Mouse (Mus musculus): Measurements from ENCODE around the gene Selenov. TPM values are rescaled to one million over a fixed set of nuclear protein-coding genes. Genes with fewer than 3 reads are reported as not detected.

Gene Selenov
- polyA plus RNA-seq, 1 experiment from 2014 or later: not detected

DNA sequence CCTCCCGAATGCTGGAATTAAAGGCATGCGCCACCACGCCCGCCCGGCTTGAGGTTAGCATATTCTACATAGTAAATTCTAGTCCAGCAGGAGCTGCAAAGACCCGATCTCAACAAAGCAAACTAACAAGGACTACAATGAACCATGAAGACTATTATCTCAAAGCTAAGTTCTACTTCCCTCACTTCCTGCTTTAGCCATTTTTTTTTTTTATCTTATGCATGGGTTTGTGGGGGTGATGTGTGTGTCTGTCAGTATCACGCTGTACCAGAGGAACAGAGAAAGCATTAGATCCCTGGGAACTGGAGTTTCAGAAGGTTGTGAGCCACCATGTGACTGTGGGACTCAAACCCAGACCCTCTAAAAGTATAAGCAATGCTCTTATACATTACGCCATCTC lies 34.3 kb upstream of the Selenov start:
- H3K4me2 ChIP-seq: no peak overlapping the region
- 94% methylated on average over 8 of the region's 8 CpGs for WGBS (ENCODE audit: insufficient replicate concordance)
- no peak overlapping the region for H3K9ac ChIP-seq (ENCODE audit: low read depth, low read length)
- ATAC-seq (replicated peaks; ENCODE audit: insufficient number of reproducible peaks, low FRiP score, low TSS enrichment): no peak
- peaks cover 65% of the 10 kb centered on the region for H3K36me3 ChIP-seq (ENCODE audit: control insufficient read depth, insufficient read depth, low read length)
- no peak overlapping the region for H3K27ac ChIP-seq (ENCODE audit: low read depth, low read length)
- no peak overlapping the region for H3K4me3 ChIP-seq (ENCODE audit: low read depth, low read length)
- no peaks in the 10 kb centered on the region for H3K27me3 ChIP-seq (ENCODE audit: control insufficient read depth, insufficient read depth, low read length)
- H3K9me3 ChIP-seq (replicated peaks; ENCODE audit: control insufficient read depth, low read length): no peaks in the 10 kb centered on the region
- H3K4me1 ChIP-seq (ENCODE audit: control insufficient read depth, insufficient read depth, low read length): no peaks in the 10 kb centered on the region

DNA sequence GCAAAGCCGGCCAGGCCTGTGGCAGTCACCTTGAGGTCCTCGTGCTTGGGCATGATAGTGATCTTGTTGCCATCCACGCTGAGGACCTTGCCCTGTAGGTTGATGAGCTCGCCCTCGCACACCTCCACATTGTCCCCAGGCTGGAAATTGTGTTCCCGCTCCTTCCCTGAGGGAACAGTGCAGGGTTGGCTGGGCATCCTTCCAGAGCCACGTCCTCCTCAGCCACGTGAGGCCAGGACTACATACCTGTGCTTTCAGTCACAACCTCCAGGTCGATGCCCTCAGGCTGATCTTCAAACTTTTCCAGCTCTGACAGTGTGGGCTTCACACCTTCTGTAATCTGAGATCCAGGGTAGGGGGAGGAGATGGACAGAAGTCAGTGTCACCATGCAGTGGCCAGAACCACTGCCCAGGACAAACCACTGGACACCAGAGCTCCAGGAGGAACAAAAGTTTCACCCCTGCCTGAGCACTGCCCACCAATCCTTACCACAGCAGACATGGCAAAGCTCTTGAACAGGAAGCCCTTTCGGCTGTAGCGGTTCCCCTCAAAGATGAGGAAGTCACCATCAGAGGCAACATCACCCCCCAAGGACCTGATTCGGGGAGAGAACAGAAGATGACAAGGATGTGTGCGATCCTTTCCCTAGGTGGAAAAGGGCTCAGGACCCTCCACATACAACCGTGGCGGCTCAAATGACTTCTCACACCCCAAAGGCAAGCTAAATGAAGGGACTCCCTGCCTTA lies 31.2 kb upstream of the Selenov start:
- H3K4me2 ChIP-seq: no peak overlapping the region
- H3K4me3 ChIP-seq (ENCODE audit: low read depth, low read length): no peak overlapping the region
- no peaks in the 10 kb centered on the region for H3K27me3 ChIP-seq (ENCODE audit: control insufficient read depth, insufficient read depth, low read length)
- H3K9me3 ChIP-seq (replicated peaks; ENCODE audit: control insufficient read depth, low read length): no peaks in the 10 kb centered on the region
- H3K9ac ChIP-seq (ENCODE audit: low read depth, low read length): no peak overlapping the region
- peaks cover 64% of the 10 kb centered on the region for H3K36me3 ChIP-seq (ENCODE audit: control insufficient read depth, insufficient read depth, low read length)
- 90% methylated on average over 15 of the region's 15 CpGs for WGBS (ENCODE audit: insufficient replicate concordance)
- no peak for ATAC-seq (replicated peaks; ENCODE audit: insufficient number of reproducible peaks, low FRiP score, low TSS enrichment)
- H3K27ac ChIP-seq (ENCODE audit: low read depth, low read length): no peak overlapping the region
- H3K4me1 ChIP-seq (ENCODE audit: control insufficient read depth, insufficient read depth, low read length): no peaks in the 10 kb centered on the region

DNA sequence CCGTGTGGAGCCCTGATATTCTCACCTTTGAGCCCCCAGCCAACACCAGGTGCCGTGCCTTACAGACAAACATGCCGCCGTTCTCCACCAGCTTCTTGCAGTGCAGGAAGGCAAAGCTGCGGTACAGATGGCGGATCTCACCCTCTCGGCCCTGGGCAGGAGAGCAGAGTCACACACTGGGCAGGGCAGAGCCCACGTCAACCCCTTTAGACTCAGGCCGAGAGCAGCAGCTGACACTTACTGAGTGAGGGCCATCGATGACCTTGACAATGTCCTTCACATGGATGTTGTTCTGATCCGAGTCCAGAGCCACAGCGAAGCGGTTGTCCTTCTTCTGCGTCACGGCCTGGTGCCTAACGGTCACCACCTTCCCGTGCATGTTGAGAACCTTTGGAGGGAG lies 27.7 kb upstream of the Selenov start:
- Histone ChIP-seq H3K4me3 (ENCODE audit: low read depth, low read length) (no peak overlapping the region), H3K4me1 (ENCODE audit: control insufficient read depth, insufficient read depth, low read length) (no peaks in the 10 kb centered on the region), H3K9me3 (replicated peaks; ENCODE audit: control insufficient read depth, low read length) (no peaks in the 10 kb centered on the region), H3K27ac (ENCODE audit: low read depth, low read length) (no peak overlapping the region), H3K4me2 (no peak overlapping the region), H3K9ac (ENCODE audit: low read depth, low read length) (no peak overlapping the region), H3K27me3 (ENCODE audit: control insufficient read depth, insufficient read depth, low read length) (no peaks in the 10 kb centered on the region), H3K36me3 (ENCODE audit: control insufficient read depth, insufficient read depth, low read length) (peaks cover 77% of the 10 kb centered on the region)
- ATAC-seq (replicated peaks; ENCODE audit: insufficient number of reproducible peaks, low FRiP score, low TSS enrichment): no peak
- 89% methylated on average over 17 of the region's 17 CpGs for WGBS (ENCODE audit: insufficient replicate concordance)

DNA sequence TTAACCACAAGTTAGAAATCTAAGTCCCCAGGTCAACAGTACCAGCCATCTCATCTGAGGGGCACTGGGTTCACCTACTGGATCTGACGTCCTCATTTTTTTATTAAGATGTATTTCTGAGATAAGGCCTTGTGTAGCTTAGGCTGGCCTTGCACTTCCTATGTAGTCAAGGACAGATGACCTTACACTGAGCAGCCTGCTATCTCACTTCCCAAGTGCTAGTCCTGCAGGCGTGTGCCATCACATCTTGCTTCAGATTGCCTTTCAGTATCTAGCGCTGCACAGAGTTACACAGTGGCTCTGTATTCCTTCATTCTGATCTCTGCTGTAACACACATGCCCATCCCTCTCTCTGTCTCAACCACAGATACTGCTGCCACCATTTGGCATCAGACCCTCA lies 27.1 kb upstream of the Selenov start:
- no peak overlapping the region for H3K4me2 ChIP-seq
- H3K4me3 ChIP-seq (ENCODE audit: low read depth, low read length): no peak overlapping the region
- 77% methylated on average over 3 of the region's 3 CpGs for WGBS (ENCODE audit: insufficient replicate concordance)
- no peaks in the 10 kb centered on the region for H3K27me3 ChIP-seq (ENCODE audit: control insufficient read depth, insufficient read depth, low read length)
- H3K36me3 ChIP-seq (ENCODE audit: control insufficient read depth, insufficient read depth, low read length): peaks cover 70% of the 10 kb centered on the region
- ATAC-seq (replicated peaks; ENCODE audit: insufficient number of reproducible peaks, low FRiP score, low TSS enrichment): no peak
- H3K27ac ChIP-seq (ENCODE audit: low read depth, low read length): no peak overlapping the region
- no peak overlapping the region for H3K9ac ChIP-seq (ENCODE audit: low read depth, low read length)
- no peaks in the 10 kb centered on the region for H3K9me3 ChIP-seq (replicated peaks; ENCODE audit: control insufficient read depth, low read length)
- no peaks in the 10 kb centered on the region for H3K4me1 ChIP-seq (ENCODE audit: control insufficient read depth, insufficient read depth, low read length)

- H3K36me3 ChIP-seq (ENCODE audit: control insufficient read depth, insufficient read depth, low read length): peaks cover 45% of the 10 kb centered on the region
- no peaks in the 10 kb centered on the region for H3K27me3 ChIP-seq (ENCODE audit: control insufficient read depth, insufficient read depth, low read length)
- H3K4me3 ChIP-seq (ENCODE audit: low read depth, low read length): peak within 1 kb of the TSS; percentile 95
- H3K4me1 ChIP-seq (ENCODE audit: control insufficient read depth, insufficient read depth, low read length): peaks cover 7% of the 10 kb centered on the region
- H3K4me2 ChIP-seq: peak within 1 kb of the TSS; percentile 90
- peak within 1 kb of the TSS; percentile 76 for H3K27ac ChIP-seq (ENCODE audit: low read depth, low read length)
- no peaks in the 10 kb centered on the region for H3K9me3 ChIP-seq (replicated peaks; ENCODE audit: control insufficient read depth, low read length)
- WGBS (ENCODE audit: insufficient replicate concordance): under 1% methylated on average over 42 of the region's 45 CpGs
- ATAC-seq (replicated peaks; ENCODE audit: insufficient number of reproducible peaks, low FRiP score, low TSS enrichment): peak; percentile 93
- H3K9ac ChIP-seq (ENCODE audit: low read depth, low read length): peak within 1 kb of the TSS; percentile 92
Measured at GRCm38 (mm10) chr7:28311926-28312543, 21.0 kb upstream of the Selenov start, which contains the start of gene Timm50. Gene Timm50 (minus strand): TSS chr7:28312072.

DNA sequence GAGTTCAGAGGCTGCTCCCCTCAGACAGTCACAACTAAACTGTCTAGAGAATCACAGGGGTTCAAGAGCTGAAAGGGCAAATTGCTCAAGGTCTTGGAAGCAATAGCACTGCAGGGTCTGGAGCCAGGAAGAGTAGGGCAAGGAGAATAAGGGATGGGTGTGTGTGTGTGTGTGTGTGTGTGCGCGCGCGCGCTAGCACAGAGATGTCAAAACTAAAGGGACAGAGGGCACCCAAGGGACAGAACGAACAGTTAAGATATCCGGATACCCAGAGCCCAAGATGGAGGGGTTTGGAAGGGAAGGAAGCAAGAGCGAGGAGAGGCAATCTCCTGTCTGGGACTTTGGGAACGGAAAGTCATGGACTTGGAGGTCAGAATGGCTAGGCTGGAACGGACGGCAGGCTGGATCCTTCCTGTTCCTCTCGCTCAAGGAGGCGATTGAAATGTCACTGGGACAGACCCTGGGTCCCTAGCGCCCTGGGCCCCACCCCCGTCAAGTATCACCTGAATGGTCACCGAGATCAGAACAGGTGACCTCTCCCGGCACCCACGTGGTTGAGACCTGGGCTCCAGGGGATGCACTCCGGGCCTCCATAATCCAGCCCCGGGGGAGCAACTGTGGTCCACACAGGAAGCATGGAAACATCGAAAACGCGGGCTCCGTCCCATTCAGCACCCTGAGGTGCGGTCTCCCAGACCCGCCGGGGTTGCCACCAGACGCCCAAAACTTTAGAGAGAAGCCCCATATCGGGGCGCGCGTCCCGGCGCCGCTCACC lies 20.4 kb upstream of the Selenov start:
- H3K9ac ChIP-seq (ENCODE audit: low read depth, low read length): peak overlapping the region; percentile 92
- peak overlapping the region; percentile 90 for H3K4me2 ChIP-seq
- peaks cover 45% of the 10 kb centered on the region for H3K36me3 ChIP-seq (ENCODE audit: control insufficient read depth, insufficient read depth, low read length)
- no peaks in the 10 kb centered on the region for H3K9me3 ChIP-seq (replicated peaks; ENCODE audit: control insufficient read depth, low read length)
- H3K4me3 ChIP-seq (ENCODE audit: low read depth, low read length): peak overlapping the region; percentile 95
- ATAC-seq (replicated peaks; ENCODE audit: insufficient number of reproducible peaks, low FRiP score, low TSS enrichment): peak; percentile 22; the same call in 1 of the 2 replicates
- peak overlapping the region; percentile 76 for H3K27ac ChIP-seq (ENCODE audit: low read depth, low read length)
- no peaks in the 10 kb centered on the region for H3K27me3 ChIP-seq (ENCODE audit: control insufficient read depth, insufficient read depth, low read length)
- H3K4me1 ChIP-seq (ENCODE audit: control insufficient read depth, insufficient read depth, low read length): peaks cover 7% of the 10 kb centered on the region
- WGBS (ENCODE audit: insufficient replicate concordance): 8% methylated on average over 35 of the region's 35 CpGs

- H3K4me3 ChIP-seq (ENCODE audit: low read depth, low read length): no peak overlapping the region
- no peaks in the 10 kb centered on the region for H3K27me3 ChIP-seq (ENCODE audit: control insufficient read depth, insufficient read depth, low read length)
- H3K9ac ChIP-seq (ENCODE audit: low read depth, low read length): 0 out of 2 replicates have a peak overlapping the region, but pooled peaks have one; percentile 22
- H3K4me1 ChIP-seq (ENCODE audit: control insufficient read depth, insufficient read depth, low read length): peaks cover 7% of the 10 kb centered on the region
- peaks cover 44% of the 10 kb centered on the region for H3K36me3 ChIP-seq (ENCODE audit: control insufficient read depth, insufficient read depth, low read length)
- no peaks in the 10 kb centered on the region for H3K9me3 ChIP-seq (replicated peaks; ENCODE audit: control insufficient read depth, low read length)
- ATAC-seq (replicated peaks; ENCODE audit: insufficient number of reproducible peaks, low FRiP score, low TSS enrichment): no peak
- H3K4me2 ChIP-seq: no peak overlapping the region
- 61% methylated on average over 9 of the region's 9 CpGs for WGBS (ENCODE audit: insufficient replicate concordance)
- H3K27ac ChIP-seq (ENCODE audit: low read depth, low read length): no peak overlapping the region
Measured at GRCm38 (mm10) chr7:28309737-28310136, 18.8 kb upstream of the Selenov start.

GRCm38 (mm10) chr7:28306216-28306615 lies 15.2 kb upstream of the Selenov start:
- 84% methylated on average over 8 of the region's 8 CpGs for WGBS (ENCODE audit: insufficient replicate concordance)
- Histone ChIP-seq H3K4me3 (ENCODE audit: low read depth, low read length) (no peak overlapping the region), H3K9me3 (replicated peaks; ENCODE audit: control insufficient read depth, low read length) (no peaks in the 10 kb centered on the region), H3K4me1 (ENCODE audit: control insufficient read depth, insufficient read depth, low read length) (peaks cover 7% of the 10 kb centered on the region), H3K27me3 (ENCODE audit: control insufficient read depth, insufficient read depth, low read length) (peaks cover 11% of the 10 kb centered on the region), H3K36me3 (ENCODE audit: control insufficient read depth, insufficient read depth, low read length) (peaks cover 41% of the 10 kb centered on the region), H3K27ac (ENCODE audit: low read depth, low read length) (no peak overlapping the region), H3K9ac (ENCODE audit: low read depth, low read length) (no peak overlapping the region), H3K4me2 (no peak overlapping the region)
- ATAC-seq (replicated peaks; ENCODE audit: insufficient number of reproducible peaks, low FRiP score, low TSS enrichment): no peak
